Mouse (Mus musculus): ENCODE data around the gene Jhy. TPM values are rescaled to one million over a fixed set of nuclear protein-coding genes. Genes with fewer than 3 reads are reported as not detected.

Gene Jhy
- polyA plus RNA-seq (2012; rRNA removed) = 0.89 and 0.99 TPM in 2 replicates

GRCm38 (mm10) chr9:40963586-40964417 is at the start of gene Jhy:
Gene Jhy, minus strand, starts transcription at chr9:40964118.

GRCm38 (mm10) chr9:41004415-41004814 is 40.5 kb upstream of the Jhy start, which contains the start of gene Crtam:
Gene Crtam, minus strand, starts transcription at chr9:41004628.

GRCm38 (mm10) chr9:40873556-40874470 is 90.1 kb downstream of the Jhy start, which contains the start of gene Bsx:
Gene Bsx, plus strand, starts transcription at chr9:40874127.

Other genes starting within 250 kb of the Jhy start
- gene Hspa8, start 163.1 kb downstream of the Jhy start, polyA plus RNA-seq (2012; rRNA removed) = 2,336 and 2,385 TPM in 2 replicates
- 0.32 and 0.49 TPM in 2 replicates for gene Bsx, start 90.0 kb downstream of the Jhy start, polyA plus RNA-seq (2012; rRNA removed)
- 0.02 and 0.12 TPM in 2 replicates for gene Crtam, start 40.5 kb upstream of the Jhy start, polyA plus RNA-seq (2012; rRNA removed)
- 4.3 and 7.0 TPM in 2 replicates for gene Ubash3b, start 197.6 kb upstream of the Jhy start, polyA plus RNA-seq (2012; rRNA removed)

Measured in central nervous system, embryonic 11.5 days (tissue).